In the genomic region with DNA sequence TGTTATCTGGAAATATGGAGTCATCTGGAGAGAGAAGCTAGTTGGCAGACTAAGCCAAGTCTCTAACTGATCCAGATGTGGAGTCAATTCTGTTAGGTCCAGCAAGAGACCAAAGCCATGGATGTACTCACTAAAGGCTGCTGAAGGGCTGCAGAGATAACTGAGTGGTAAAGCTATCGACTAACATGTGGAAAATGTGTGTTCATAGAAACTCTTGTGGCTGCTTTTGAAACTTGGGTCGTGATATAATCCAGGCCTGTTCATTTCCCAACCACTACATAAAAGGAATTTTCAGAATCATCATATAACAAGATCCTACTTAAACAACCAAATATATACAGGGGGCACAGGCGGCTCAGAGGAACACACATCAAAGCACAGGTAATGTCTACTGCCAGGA, we compare ENCODE assay signal across 26 mouse cellular contexts. TPM values are rescaled to one million over a fixed set of nuclear protein-coding genes. Genes with fewer than 3 reads are reported as not detected.
"Had no signal": no experiment of that assay in that cellular context is flagged by ENCODE, and none has a peak within 500 bp of the region (broad histone marks: within the 10 kb centered on the region; RNA-seq: fewer than 3 reads in every experiment).

No protein-coding gene starts in this region.

- H3K4me1 ChIP-seq: midbrain, embryonic 12.5 days had no signal

- H3K36me3 ChIP-seq: midbrain, embryonic 10.5 days; midbrain, embryonic 12.5 days; neural tube, embryonic 13.5 days; neural tube, embryonic 15.5 days had no signal

- H3K27me3 ChIP-seq: neural tube, embryonic 13.5 days; neural tube, embryonic 15.5 days had no signal

- ATAC-seq: midbrain, embryonic 16.5 days had no signal

- H3K27ac ChIP-seq: midbrain, embryonic 10.5 days; midbrain, embryonic 12.5 days; neural tube, embryonic 13.5 days; neural tube, embryonic 15.5 days had no signal

- H3K4me2 ChIP-seq: lung, embryonic 14.5 days; midbrain, embryonic 12.5 days; neural tube, embryonic 13.5 days; neural tube, embryonic 15.5 days had no signal

- H3K9ac ChIP-seq: lung, embryonic 14.5 days; midbrain, embryonic 12.5 days; neural tube, embryonic 13.5 days; neural tube, embryonic 15.5 days had no signal

- H3K4me3 ChIP-seq: midbrain, embryonic 10.5 days; midbrain, embryonic 12.5 days; myocyte; neural tube, embryonic 13.5 days; neural tube, embryonic 15.5 days had no signal

- H3K9me3 ChIP-seq: midbrain, embryonic 10.5 days; midbrain, embryonic 12.5 days; neural tube, embryonic 13.5 days; neural tube, embryonic 15.5 days had no signal

- DNase-seq: lung, adult 18-20 months; lung, embryonic 14.5 days; lung, postnatal 14 days; lung, postnatal 36 days; midbrain, embryonic 14.5 days; retina, postnatal 1 day; right cerebral cortex, adult 18-20 months; right cerebral cortex, postnatal 25 days; right cerebral cortex, postnatal 4 days; spleen, adult 18-20 months; thymus, adult 18-20 months; thymus, postnatal 14 days; thymus, postnatal 36 days had no signal

RNA-seq across cellular contexts. Expression of a gene that starts 2.3 kb away (rescaled TPM):
- total RNA-seq: megakaryocyte, adult 5-6 weeks; megakaryocyte-erythroid progenitor cell, adult 5-6 weeks had no signal
- polyA plus RNA-seq: lung, embryonic 14.5 days; lung, embryonic 16.5 days; midbrain, embryonic 10.5 days; midbrain, embryonic 12.5 days; midbrain, embryonic 16.5 days; myocyte; neural tube, embryonic 11.5 days; neural tube, embryonic 13.5 days; neural tube, embryonic 15.5 days; small intestine, adult 2 months; stomach, embryonic 14.5 days; stomach, embryonic 16.5 days had no signal
